Mouse (Mus musculus) frontal cortex, postnatal 10 days (tissue): ENCODE measurements at regions not wholly inside any gene's neighbourhood (a gene's known extent, or its start where the extent isn't known, plus 50 kb on each side); places are given as distances from the start of the nearest gene placed in this dataset.

Source experiments
- DNase-seq, 2 experiments: peaks; one replicate each; pipeline ENCODE4 v3.0.0; 2022; ENCODE audit warnings: low spot score in 2 of 2, mixed read lengths in 1 of 2

GRCm38 (mm10) chrX:35791273-35791672 is 97.4 kb upstream of the Dock11 start:
- no peak for DNase-seq

- DNase-seq: no peak
Measured at GRCm38 (mm10) chrX:35813206-35813605, 75.4 kb upstream of the Dock11 start.

GRCm38 (mm10) chrX:35834411-35834810 is 54.2 kb upstream of the Dock11 start:
- DNase-seq: peak in 1 of 2 experiments; percentile 20

- no peak for DNase-seq
Measured at GRCm38 (mm10) chrX:35838064-35838463, 50.6 kb upstream of the Dock11 start.
